Mouse (Mus musculus) ES-Bruce4 (cell line): ENCODE measurements around the gene Dop1a. TPM values are rescaled to one million over a fixed set of nuclear protein-coding genes. Genes with fewer than 3 reads are reported as not detected.

ENCODE experiments used
- H3K27ac ChIP-seq: 2 replicates; pipeline ENCODE4 v1.5.1; 2012; ENCODE audit warnings: low read length, inconsistent platforms; ENCODE audit not compliant: insufficient read depth
- H3K27me3 ChIP-seq: 2 replicates; pipeline ENCODE4 v1.6.1; 2012; ENCODE audit warnings: mild to moderate bottlenecking, low read length, inconsistent platforms; ENCODE audit not compliant: control insufficient read depth, poor library complexity, insufficient read depth, severe bottlenecking
- H3K36me3 ChIP-seq: 2 replicates; pipeline ENCODE4 v1.6.1; 2012; ENCODE audit warnings: inconsistent platforms, mild to moderate bottlenecking, low read length, moderate library complexity; ENCODE audit not compliant: control insufficient read depth, poor library complexity, insufficient read depth, severe bottlenecking
- H3K4me1 ChIP-seq: one replicate; pipeline ENCODE4 v1.8.1; 2011; ENCODE audit warnings: low read length; ENCODE audit not compliant: control insufficient read depth, insufficient read depth
- H3K4me3 ChIP-seq: 2 replicates; pipeline ENCODE4 v1.5.1; 2011; ENCODE audit warnings: low read depth, mild to moderate bottlenecking, low read length
- H3K9ac ChIP-seq: 2 replicates; pipeline ENCODE4 v1.6.1; 2012; ENCODE audit warnings: low read depth, mild to moderate bottlenecking, inconsistent platforms; ENCODE audit not compliant: poor library complexity, severe bottlenecking
- H3K9me3 ChIP-seq: replicated peaks from 2 replicates; pipeline ENCODE4 v1.6.1; 2012; ENCODE audit warnings: mild to moderate bottlenecking, low read length, inconsistent platforms; ENCODE audit not compliant: control insufficient read depth, poor library complexity, insufficient read depth, severe bottlenecking
- CTCF ChIP-seq: IDR thresholded peaks from one replicate; pipeline ENCODE4 v1.8.1; 2011; ENCODE audit warnings: low read depth, low read length
- EP300 ChIP-seq: IDR thresholded peaks from 2 replicates; pipeline ENCODE4 v1.6.1; 2011; ENCODE audit warnings: low read depth, low read length; ENCODE audit not compliant: insufficient read depth
- POLR2A ChIP-seq: IDR thresholded peaks from one replicate; pipeline ENCODE4 v1.8.1; 2011; ENCODE audit warnings: low read length; ENCODE audit not compliant: insufficient read depth
- polyA plus RNA-seq: library from polyadenylated mRNA; stranded (reverse); fragments of >200 nt; gene quantifications from 2 replicates; pipeline ENCODE4 v1.2.4, GENCODE M21; 2011; ENCODE audit warnings: low read depth; ENCODE audit not compliant: missing spikeins, insufficient read depth, insufficient read length

Dop1a gene
- polyA plus RNA-seq, 1 experiment, result 17.3 TPM

DNA sequence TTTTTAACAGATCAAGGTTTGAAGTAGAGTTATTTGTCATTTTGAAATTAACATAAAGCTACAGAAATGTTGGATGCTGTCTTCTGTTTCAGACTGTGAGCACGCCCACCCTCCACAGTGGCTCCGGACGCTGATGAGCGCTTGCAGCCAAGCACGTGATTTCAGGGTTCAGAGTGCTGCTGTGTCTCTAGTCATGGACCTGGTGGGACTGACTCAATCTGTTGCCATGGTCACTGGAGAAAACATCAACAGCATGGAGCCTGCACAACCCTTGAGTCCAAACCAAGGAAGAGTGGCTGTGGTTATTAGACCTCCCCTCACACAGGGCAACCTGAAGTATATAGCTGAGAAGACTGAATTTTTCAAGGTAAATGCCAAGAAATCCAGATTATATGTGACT is 46.8 kb downstream of the Dop1a start:
- Histone ChIP-seq H3K27me3 (no peaks in the 10 kb centered on the region), H3K9me3 (no peaks in the 10 kb centered on the region), H3K4me3 (no peak overlapping the region), H3K36me3 (no peaks in the 10 kb centered on the region; the same call in 1 of the 2 replicates), H3K27ac (no peak overlapping the region), H3K4me1 (no peaks in the 10 kb centered on the region), H3K9ac (no peak overlapping the region)
- TF ChIP-seq EP300, result no peak
- TF ChIP-seq POLR2A, result no peak
- no peak for TF ChIP-seq CTCF

GRCm38 (mm10) chr9:86514390-86514789 is 47.4 kb downstream of the Dop1a start:
- Histone ChIP-seq H3K27me3 (no peaks in the 10 kb centered on the region), H3K27ac (no peak overlapping the region), H3K4me3 (no peak overlapping the region), H3K4me1 (no peaks in the 10 kb centered on the region), H3K9ac (no peak overlapping the region), H3K36me3 (no peaks in the 10 kb centered on the region; the same call in 1 of the 2 replicates), H3K9me3 (no peaks in the 10 kb centered on the region)
- TF ChIP-seq CTCF (no peak), POLR2A (no peak), EP300 (no peak)

- no peaks in the 10 kb centered on the region for H3K27me3 ChIP-seq
- no peaks in the 10 kb centered on the region for H3K9me3 ChIP-seq
- H3K9ac ChIP-seq, result no peak overlapping the region
- no peak overlapping the region for H3K4me3 ChIP-seq
- H3K36me3 ChIP-seq, result no peaks in the 10 kb centered on the region; the same call in 1 of the 2 replicates
- H3K27ac ChIP-seq, result no peak overlapping the region
- H3K4me1 ChIP-seq, result no peaks in the 10 kb centered on the region
- TF ChIP-seq EP300 (no peak), POLR2A (no peak), CTCF (no peak)
Observed at GRCm38 (mm10) chr9:86514798-86515197, 47.8 kb downstream of the Dop1a start.

DNA sequence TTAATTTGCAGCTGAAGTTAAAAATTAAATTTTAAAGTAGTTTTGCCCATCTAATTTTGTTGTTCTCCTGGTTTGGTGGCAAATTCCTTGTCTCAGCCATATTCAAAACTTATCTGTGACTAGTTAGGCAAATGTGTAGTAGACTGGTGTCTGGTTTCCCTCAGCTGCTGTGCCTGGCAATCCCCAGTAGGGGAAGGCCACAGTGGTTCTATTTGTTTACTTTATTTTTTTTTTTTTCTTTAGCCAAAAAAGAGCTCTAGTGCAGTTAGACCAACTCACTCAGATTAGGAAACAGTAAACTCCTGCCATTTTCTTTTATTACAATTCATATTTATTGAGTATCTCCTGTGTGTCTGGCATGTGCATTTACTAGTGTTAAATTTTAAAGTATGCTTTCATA is 55.4 kb downstream of the Dop1a start:
- TF ChIP-seq POLR2A, result no peak
- TF ChIP-seq EP300, result no peak
- no peak for TF ChIP-seq CTCF
- Histone ChIP-seq H3K4me1 (no peaks in the 10 kb centered on the region), H3K9me3 (no peaks in the 10 kb centered on the region), H3K27me3 (no peaks in the 10 kb centered on the region), H3K9ac (no peak overlapping the region), H3K4me3 (no peak overlapping the region), H3K27ac (no peak overlapping the region), H3K36me3 (peaks cover 3% of the 10 kb centered on the region; the same call in 1 of the 2 replicates)

DNA sequence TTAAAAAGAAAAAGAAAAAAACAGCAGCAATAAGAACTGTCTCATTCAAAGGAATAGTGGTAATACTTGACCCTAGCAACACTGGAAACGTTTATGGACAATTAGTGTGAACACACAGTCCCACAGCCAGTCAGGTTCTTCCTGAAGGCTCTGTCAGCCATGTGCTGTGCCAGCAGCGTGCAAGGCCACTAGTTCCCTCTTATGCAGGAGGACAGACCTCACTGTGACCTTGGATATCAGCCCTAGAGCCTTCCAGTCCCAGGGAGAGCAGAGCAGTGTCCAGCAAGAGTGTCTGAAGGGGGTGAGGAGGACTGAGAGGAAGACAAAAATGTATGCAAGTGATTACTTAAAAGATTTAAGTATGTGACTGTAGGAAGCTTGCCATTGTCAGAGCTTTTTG is 58.6 kb downstream of the Dop1a start:
- no peaks in the 10 kb centered on the region for H3K9me3 ChIP-seq
- no peaks in the 10 kb centered on the region for H3K27me3 ChIP-seq
- peaks cover 2% of the 10 kb centered on the region; the same call in 1 of the 2 replicates for H3K36me3 ChIP-seq
- no peak overlapping the region for H3K4me3 ChIP-seq
- H3K9ac ChIP-seq, result no peak overlapping the region
- TF ChIP-seq POLR2A (no peak), EP300 (no peak), CTCF (no peak)
- no peak overlapping the region for H3K27ac ChIP-seq
- no peaks in the 10 kb centered on the region for H3K4me1 ChIP-seq

DNA sequence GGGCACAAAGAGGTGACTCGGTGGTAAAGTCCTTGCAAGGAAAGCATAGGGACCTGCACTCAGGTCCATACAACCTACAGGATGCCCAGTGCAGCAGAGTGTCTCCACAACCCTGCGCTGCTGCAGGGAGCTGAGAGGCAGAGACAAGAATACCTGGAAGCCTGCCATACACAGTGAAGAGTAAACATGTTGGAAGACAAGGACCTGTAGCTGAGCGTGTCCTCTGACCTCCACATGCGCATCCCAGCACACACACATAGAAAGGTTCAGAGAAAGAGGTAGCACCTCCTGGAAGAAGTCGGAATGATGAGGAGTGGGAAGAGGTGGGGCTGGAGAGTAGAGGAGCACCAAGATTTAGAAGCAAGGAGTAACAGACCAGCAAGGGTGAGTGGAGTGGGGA is 67.1 kb downstream of the Dop1a start:
- Histone ChIP-seq H3K4me3 (no peak overlapping the region), H3K36me3 (no peaks in the 10 kb centered on the region), H3K27me3 (no peaks in the 10 kb centered on the region), H3K4me1 (no peaks in the 10 kb centered on the region), H3K9me3 (no peaks in the 10 kb centered on the region), H3K27ac (no peak overlapping the region), H3K9ac (no peak overlapping the region)
- TF ChIP-seq POLR2A (no peak), EP300 (no peak), CTCF (no peak)
